Mouse (Mus musculus) stomach, embryonic 15.5 days (tissue): ENCODE results near the gene Ppp1r14d. TPM values are rescaled to one million over a fixed set of nuclear protein-coding genes. Genes with fewer than 3 reads are reported as not detected.

ENCODE experiments used
- ATAC-seq: fragments of 200-750 bp; cut with Nextera tagmentation; 2 replicates; pipeline ENCODE4 v1.8.0; 2017; ENCODE audit warnings: low read depth, moderate number of reproducible peaks, moderate TSS enrichment; ENCODE audit not compliant: insufficient read depth, low FRiP score
- H3K27ac ChIP-seq: fragments of 300-500 bp; sonication (generic); 2 replicates; pipeline ENCODE4 v1.5.1; 2015; ENCODE audit warnings: mild to moderate bottlenecking, inconsistent platforms
- H3K27me3 ChIP-seq: fragments of 300-500 bp; sonication (generic); replicated peaks from 2 replicates; pipeline ENCODE4 v1.6.1; 2015; ENCODE audit warnings: inconsistent platforms
- H3K36me3 ChIP-seq: fragments of 300-500 bp; sonication (generic); 2 replicates; pipeline ENCODE4 v1.6.1; 2015; ENCODE audit warnings: inconsistent platforms
- H3K4me1 ChIP-seq: fragments of 300-500 bp; sonication (generic); 2 replicates; pipeline ENCODE4 v1.6.1; 2015; ENCODE audit warnings: inconsistent platforms
- H3K4me2 ChIP-seq: fragments of 300-500 bp; sonication (generic); 2 replicates; pipeline ENCODE4 v1.6.1; 2015; ENCODE audit warnings: mild to moderate bottlenecking, inconsistent platforms
- H3K4me3 ChIP-seq: fragments of 300-500 bp; sonication (generic); replicated peaks from 2 replicates; pipeline ENCODE4 v1.5.1; 2015; ENCODE audit warnings: inconsistent platforms
- H3K9ac ChIP-seq: fragments of 300-500 bp; sonication (generic); 2 replicates; pipeline ENCODE4 v1.6.1; 2015; ENCODE audit warnings: inconsistent platforms
- H3K9me3 ChIP-seq: fragments of 300-500 bp; sonication (generic); 2 replicates; pipeline ENCODE4 v1.6.1; 2016; ENCODE audit warnings: inconsistent platforms
- WGBS: fragments of 180-500 bp; shearing (Covaris S2); methylation state at CpG from one replicate; pipeline ENCODE4 v1.1.7; 2015; 5-methylcytosine and 5-hydroxymethylcytosine counted together
- polyA plus RNA-seq: library from polyadenylated mRNA; unstranded; fragments of >200 nt; fragmentation: Nextera tagmentation; extraction: Ambion mirVana; gene quantifications from 2 replicates; pipeline ENCODE4 v1.2.1, GENCODE M21; 2015

Ppp1r14d gene
- polyA plus RNA-seq, 1 experiment from 2014 or later, result 3.0 TPM

DNA sequence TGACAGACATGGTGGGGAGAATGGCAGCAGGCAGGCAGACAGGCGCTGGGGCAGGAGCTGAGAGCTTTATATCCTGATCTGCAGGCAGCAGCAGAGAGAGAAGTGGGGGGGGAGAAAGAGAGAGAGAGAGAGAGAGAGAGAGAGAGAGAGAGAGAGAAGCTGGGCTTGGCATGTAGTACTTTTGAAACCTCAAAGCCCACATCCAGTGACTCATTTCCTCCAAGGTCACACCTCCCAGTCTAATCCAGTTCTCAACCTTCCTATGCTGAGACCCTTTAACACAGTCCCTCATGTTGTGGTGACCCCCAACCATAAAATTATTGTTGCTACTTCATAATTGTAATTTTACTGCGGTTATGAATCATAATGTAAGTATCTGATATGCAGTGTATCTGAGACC, 59.4 kb downstream of the Ppp1r14d start:
- H3K27me3 ChIP-seq, result no peaks in the 10 kb centered on the region
- WGBS, result 94% methylated on average over 2 of the region's 2 CpGs
- H3K9me3 ChIP-seq, result no peaks in the 10 kb centered on the region
- no peak overlapping the region for H3K27ac ChIP-seq
- no peak overlapping the region for H3K4me2 ChIP-seq
- no peak overlapping the region for H3K4me3 ChIP-seq
- no peak overlapping the region for H3K9ac ChIP-seq
- H3K4me1 ChIP-seq, result peaks cover 28% of the 10 kb centered on the region
- 0 out of 2 replicates have a peak, but pooled peaks cover 4% of the 10 kb centered on the region for H3K36me3 ChIP-seq
- no peak for ATAC-seq

Other genes starting within 250 kb of the Ppp1r14d start
- gene Ccdc32, start 200.5 kb downstream of the Ppp1r14d start, polyA plus RNA-seq, result 22.3 and 24.7 TPM in 2 replicates
- gene Rpusd2, start 195.1 kb downstream of the Ppp1r14d start, polyA plus RNA-seq, result 3.9 and 4.1 TPM in 2 replicates
- 52.2 and 57.6 TPM in 2 replicates for gene Knl1, start 182.8 kb downstream of the Ppp1r14d start, polyA plus RNA-seq
- 42.1 and 49.5 TPM in 2 replicates for gene Rad51, start 117.1 kb downstream of the Ppp1r14d start, polyA plus RNA-seq
- gene Rmdn3, start 72.9 kb downstream of the Ppp1r14d start, polyA plus RNA-seq, result 36.6 and 40.5 TPM in 2 replicates
- 9.2 and 16.4 TPM in 2 replicates for gene Gchfr, start 62.1 kb downstream of the Ppp1r14d start, polyA plus RNA-seq
- gene Gm14137, start 55.4 kb downstream of the Ppp1r14d start, polyA plus RNA-seq, result 0.90 and 1.1 TPM in 2 replicates
- 48.7 and 58.0 TPM in 2 replicates for gene Zfyve19, start 21.3 kb downstream of the Ppp1r14d start, polyA plus RNA-seq
- 18.5 and 19.4 TPM in 2 replicates for gene Dnajc17, start 21.1 kb downstream of the Ppp1r14d start, polyA plus RNA-seq
- gene Spint1, start 7.5 kb upstream of the Ppp1r14d start, polyA plus RNA-seq, result 74.8 and 80.2 TPM in 2 replicates
- gene Rhov, start 41.4 kb upstream of the Ppp1r14d start, polyA plus RNA-seq, result 27.1 and 28.4 TPM in 2 replicates
- 16.4 and 18.0 TPM in 2 replicates for gene Vps18, start 58.8 kb upstream of the Ppp1r14d start, polyA plus RNA-seq
- gene Dll4, start 95.9 kb upstream of the Ppp1r14d start, polyA plus RNA-seq, result 7.0 and 8.7 TPM in 2 replicates
- 1.6 TPM in 2 replicates for gene Chac1, start 121.3 kb upstream of the Ppp1r14d start, polyA plus RNA-seq
- gene Ino80, start 247.8 kb upstream of the Ppp1r14d start, polyA plus RNA-seq, result 4.0 and 4.2 TPM in 2 replicates